Mouse (Mus musculus) liver, adult 2 months (tissue): ENCODE data around the gene Gm37240.

ENCODE experiments used
- CTCF ChIP-seq: fragments of 200-500 bp; IDR thresholded peaks from 2 replicates; pipeline ENCODE4 v1.5.1; 2011; ENCODE audit warnings: low read depth, low read length, control low read depth
- POLR2A ChIP-seq: fragments of 200-500 bp; IDR thresholded peaks from 2 replicates; pipeline ENCODE4 v1.6.1; 2011; ENCODE audit warnings: low read length, control low read depth; ENCODE audit not compliant: insufficient read depth; ENCODE audit errors: extremely low read depth

DNA sequence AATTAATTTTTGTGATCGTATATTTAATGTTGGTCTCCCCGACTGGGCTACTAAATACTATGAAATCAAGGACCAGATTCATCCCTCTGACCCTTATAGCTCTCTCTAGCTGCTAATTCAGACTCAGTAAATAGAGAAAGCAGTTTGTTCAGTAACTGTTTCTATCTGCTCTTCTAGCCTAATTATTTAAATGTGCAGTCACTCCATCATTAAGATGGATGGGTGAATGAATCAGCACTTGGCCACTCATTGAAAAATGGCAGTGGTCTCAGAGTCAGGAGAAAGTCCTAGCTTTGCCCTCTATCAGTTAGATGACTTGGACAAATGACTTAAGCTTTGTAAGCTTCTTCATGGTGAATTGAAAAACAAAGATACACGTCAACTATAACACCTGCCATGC lies 387.2 kb downstream of the Gm37240 start:
- no peak for TF ChIP-seq CTCF
- no peak for TF ChIP-seq POLR2A
